Mouse (Mus musculus) forebrain, postnatal 0 days (tissue): ENCODE measurements at regions not wholly inside any gene's neighbourhood (a gene's known extent, or its start where the extent isn't known, plus 50 kb on each side); places are given as distances from the start of the nearest gene placed in this dataset.

Experiments
- ATAC-seq: fragments of 200-750 bp; cut with Nextera tagmentation; 2 replicates; pipeline ENCODE4 v1.8.0; 2017; ENCODE audit warnings: mild to moderate bottlenecking, moderate library complexity
- DNase-seq: peaks from one replicate; pipeline ENCODE4 v3.0.0-alpha.2; 2015
- H3K27ac ChIP-seq: fragments of 300-500 bp; sonication (generic); 2 replicates; pipeline ENCODE4 v1.5.1; 2014; ENCODE audit warnings: low read depth, mild to moderate bottlenecking, antibody characterized with exemption, low read length, moderate library complexity, mixed read lengths
- H3K27me3 ChIP-seq: fragments of 300-500 bp; sonication (generic); 2 replicates; pipeline ENCODE4 v1.6.1; 2014; ENCODE audit warnings: mild to moderate bottlenecking, low read length, mixed read lengths; ENCODE audit not compliant: insufficient read depth
- H3K36me3 ChIP-seq: fragments of 300-500 bp; sonication (generic); 2 replicates; pipeline ENCODE4 v1.6.1; 2014; ENCODE audit warnings: mild to moderate bottlenecking, moderate library complexity; ENCODE audit not compliant: insufficient read depth
- H3K4me1 ChIP-seq: fragments of 300-500 bp; sonication (generic); 2 replicates; pipeline ENCODE4 v1.6.1; 2014; ENCODE audit warnings: antibody characterized with exemption; ENCODE audit not compliant: insufficient read depth
- H3K4me2 ChIP-seq: fragments of 300-500 bp; sonication (generic); 2 replicates; pipeline ENCODE4 v1.6.1; 2014; ENCODE audit warnings: low read depth, mild to moderate bottlenecking, moderate library complexity
- H3K4me3 ChIP-seq: fragments of 300-500 bp; sonication (generic); 2 replicates; pipeline ENCODE4 v1.5.1; 2014; ENCODE audit warnings: low read depth, low read length, mixed read lengths
- H3K9ac ChIP-seq: fragments of 300-500 bp; sonication (generic); 2 replicates; pipeline ENCODE4 v1.6.1; 2014; ENCODE audit warnings: mild to moderate bottlenecking
- H3K9me3 ChIP-seq: fragments of 300-500 bp; sonication (generic); 2 replicates; pipeline ENCODE4 v1.6.1; 2016; ENCODE audit warnings: low read length
- CTCF ChIP-seq: sonication (generic); IDR thresholded peaks from 2 replicates; pipeline ENCODE4 v1.5.1; 2016; ENCODE audit warnings: antibody characterized with exemption, control low read depth, low read depth
- WGBS: fragments of 180-500 bp; shearing (Covaris S2); extraction: QIAGEN DNeasy Blood & Tissue Kit; methylation state at CpG from one replicate; pipeline ENCODE4 v1.1.7; 2014; 5-methylcytosine and 5-hydroxymethylcytosine counted together

GRCm38 (mm10) chr7:117139971-117140247, 240.9 kb upstream of the Xylt1 start:
- DNase-seq (no peak), ATAC-seq (no peak)
- no peak overlapping the region for H3K9ac ChIP-seq
- 10% methylated on average over 1 of the region's 1 CpGs for WGBS
- H3K36me3 ChIP-seq, result no peaks in the 10 kb centered on the region
- TF ChIP-seq CTCF, result no peak
- H3K27me3 ChIP-seq, result no peaks in the 10 kb centered on the region
- H3K4me3 ChIP-seq, result no peak overlapping the region
- no peak overlapping the region for H3K4me2 ChIP-seq
- no peak overlapping the region; the same call in 1 of the 2 replicates for H3K27ac ChIP-seq
- H3K9me3 ChIP-seq, result no peaks in the 10 kb centered on the region
- peaks cover 12% of the 10 kb centered on the region for H3K4me1 ChIP-seq

GRCm38 (mm10) chr7:117146809-117147208, 234.0 kb upstream of the Xylt1 start:
- no peak overlapping the region for H3K4me3 ChIP-seq
- peak; percentile 75 for ATAC-seq
- DNase-seq, result peak; percentile 70
- H3K27ac ChIP-seq, result peak overlapping the region; percentile 57; the same call in 1 of the 2 replicates
- WGBS, result 42% methylated on average over 7 of the region's 7 CpGs
- no peaks in the 10 kb centered on the region for H3K9me3 ChIP-seq
- no peaks in the 10 kb centered on the region; the same call in 1 of the 2 replicates for H3K4me1 ChIP-seq
- TF ChIP-seq CTCF, result no peak
- H3K27me3 ChIP-seq, result no peaks in the 10 kb centered on the region
- no peak overlapping the region for H3K4me2 ChIP-seq
- H3K36me3 ChIP-seq, result no peaks in the 10 kb centered on the region
- no peak overlapping the region for H3K9ac ChIP-seq

- no peaks in the 10 kb centered on the region for H3K36me3 ChIP-seq
- TF ChIP-seq CTCF, result no peak
- H3K27me3 ChIP-seq, result no peaks in the 10 kb centered on the region
- H3K9me3 ChIP-seq, result no peaks in the 10 kb centered on the region
- H3K4me2 ChIP-seq, result no peak overlapping the region
- DNase-seq, result no peak
- ATAC-seq, result no peak
- peaks cover 3% of the 10 kb centered on the region; the same call in 1 of the 2 replicates for H3K4me1 ChIP-seq
- no peak overlapping the region for H3K27ac ChIP-seq
- no peak overlapping the region for H3K9ac ChIP-seq
- H3K4me3 ChIP-seq, result no peak overlapping the region
- WGBS, result 17% methylated on average over 8 of the region's 8 CpGs
Measured at GRCm38 (mm10) chr7:117150355-117150754, 230.4 kb upstream of the Xylt1 start.

- 60% methylated on average over 5 of the region's 5 CpGs for WGBS
- Histone ChIP-seq H3K27ac (peak overlapping the region; percentile 3; the same call in 1 of the 2 replicates), H3K27me3 (no peaks in the 10 kb centered on the region), H3K4me1 (0 out of 2 replicates have a peak, but pooled peaks cover 3% of the 10 kb centered on the region), H3K9me3 (no peaks in the 10 kb centered on the region), H3K36me3 (no peaks in the 10 kb centered on the region), H3K9ac (no peak overlapping the region), H3K4me2 (no peak overlapping the region), H3K4me3 (no peak overlapping the region)
- ATAC-seq (peak; percentile 86), DNase-seq (peak; percentile 72)
- TF ChIP-seq CTCF, result no peak
Measured at GRCm38 (mm10) chr7:117153826-117154550, 226.8 kb upstream of the Xylt1 start.

GRCm38 (mm10) chr7:117161193-117161908, 219.4 kb upstream of the Xylt1 start:
- ATAC-seq, result no peak
- 47% methylated on average over 3 of the region's 3 CpGs for WGBS
- no peaks in the 10 kb centered on the region for H3K36me3 ChIP-seq
- no peak overlapping the region for H3K9ac ChIP-seq
- H3K4me2 ChIP-seq, result no peak overlapping the region
- no peak for TF ChIP-seq CTCF
- H3K27me3 ChIP-seq, result no peaks in the 10 kb centered on the region
- H3K4me3 ChIP-seq, result no peak overlapping the region
- no peaks in the 10 kb centered on the region for H3K4me1 ChIP-seq
- H3K27ac ChIP-seq, result no peak overlapping the region
- no peaks in the 10 kb centered on the region for H3K9me3 ChIP-seq
- no peak for DNase-seq

- ATAC-seq, result no peak; the same call in 1 of the 2 replicates
- DNase-seq, result peak; percentile 34
- no peak overlapping the region for H3K9ac ChIP-seq
- H3K4me2 ChIP-seq, result no peak overlapping the region
- no peak overlapping the region for H3K27ac ChIP-seq
- no peaks in the 10 kb centered on the region for H3K4me1 ChIP-seq
- no peak overlapping the region for H3K4me3 ChIP-seq
- H3K36me3 ChIP-seq, result no peaks in the 10 kb centered on the region
- 66% methylated on average over 8 of the region's 8 CpGs for WGBS
- H3K27me3 ChIP-seq, result no peaks in the 10 kb centered on the region
- no peak for TF ChIP-seq CTCF
- no peaks in the 10 kb centered on the region for H3K9me3 ChIP-seq
Measured at GRCm38 (mm10) chr7:117174811-117175422, 205.9 kb upstream of the Xylt1 start.

- no peaks in the 10 kb centered on the region for H3K27me3 ChIP-seq
Measured at GRCm38 (mm10) chr7:117184011-117184410, 196.8 kb upstream of the Xylt1 start.

More at GRCm38 (mm10) chr7:117184011-117184410, 196.8 kb upstream of the Xylt1 start:
- Histone ChIP-seq H3K9me3 (no peaks in the 10 kb centered on the region), H3K9ac (no peak overlapping the region), H3K4me3 (no peak overlapping the region), H3K27ac (no peak overlapping the region), H3K4me2 (no peak overlapping the region), H3K36me3 (no peaks in the 10 kb centered on the region), H3K4me1 (no peaks in the 10 kb centered on the region)
- DNase-seq (no peak), ATAC-seq (no peak)
- TF ChIP-seq CTCF, result no peak
- 65% methylated on average over 1 of the region's 1 CpGs for WGBS
